Mouse (Mus musculus) ZHBTc4 (cell line): Measurements from ENCODE around the gene Cfap77.
A peak's percentile ranks its signal among the peaks of the same experiment; 100 is the strongest.

ENCODE experiments used
- DNase-seq: peaks from one replicate; pipeline ENCODE4 v3.0.0-alpha.2; 2011; ENCODE audit warnings: low read depth, low spot score

Gene Cfap77

DNA sequence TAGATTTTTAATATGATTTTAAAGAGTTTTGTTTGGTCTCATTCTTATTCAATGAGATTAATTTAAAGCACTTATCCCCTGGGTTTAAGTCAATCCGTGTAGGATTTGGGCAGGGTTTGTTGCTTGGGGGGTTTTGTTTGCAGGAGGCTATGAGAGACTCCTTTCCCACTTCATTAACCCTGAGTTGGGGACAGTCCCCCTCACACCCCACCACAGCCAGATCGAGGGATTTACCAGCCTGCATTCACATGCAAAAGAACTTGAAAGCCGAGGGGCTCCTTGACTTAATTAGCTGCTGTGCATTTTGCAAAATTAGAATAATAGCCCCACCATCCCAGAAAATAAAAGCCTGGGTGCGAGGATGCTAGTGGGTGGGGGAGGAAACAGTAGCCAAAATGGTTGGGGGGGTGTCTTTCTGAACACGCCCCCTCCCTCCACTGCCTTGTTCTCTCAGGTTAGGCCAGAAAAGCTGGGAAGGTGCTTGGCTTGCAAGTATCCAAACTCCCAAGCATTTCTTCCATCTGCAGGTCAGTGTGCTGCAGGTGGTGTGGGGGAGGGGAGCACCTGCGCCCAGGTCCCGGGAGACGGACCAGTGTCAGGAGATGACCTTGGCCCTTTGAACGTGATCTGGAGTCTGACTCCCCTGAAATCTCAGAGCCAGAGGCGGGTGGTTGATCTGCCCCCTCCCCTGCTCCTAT is 147.0 kb downstream of the Cfap77 start:
- DNase-seq: peak; percentile 37

DNA sequence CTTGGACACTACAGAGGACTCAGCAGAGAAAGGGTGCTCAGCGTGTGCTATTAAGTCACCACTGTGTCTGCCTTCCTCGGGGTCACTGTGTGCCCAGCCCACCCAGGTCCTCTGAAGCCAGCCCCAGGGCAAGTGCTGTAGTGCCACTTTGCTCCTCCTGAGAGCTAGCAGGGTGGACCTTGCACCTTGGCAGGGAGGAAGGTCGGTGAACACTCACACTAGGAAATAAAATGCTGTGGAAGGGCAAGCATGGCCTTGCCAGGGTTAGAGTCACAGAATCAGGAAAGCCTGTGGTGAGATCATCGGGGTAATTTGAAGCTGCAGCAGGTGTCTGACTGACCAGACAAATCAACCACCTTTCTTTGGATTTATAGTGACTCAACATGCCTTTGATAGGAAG is 149.3 kb downstream of the Cfap77 start:
- no peak for DNase-seq

DNA sequence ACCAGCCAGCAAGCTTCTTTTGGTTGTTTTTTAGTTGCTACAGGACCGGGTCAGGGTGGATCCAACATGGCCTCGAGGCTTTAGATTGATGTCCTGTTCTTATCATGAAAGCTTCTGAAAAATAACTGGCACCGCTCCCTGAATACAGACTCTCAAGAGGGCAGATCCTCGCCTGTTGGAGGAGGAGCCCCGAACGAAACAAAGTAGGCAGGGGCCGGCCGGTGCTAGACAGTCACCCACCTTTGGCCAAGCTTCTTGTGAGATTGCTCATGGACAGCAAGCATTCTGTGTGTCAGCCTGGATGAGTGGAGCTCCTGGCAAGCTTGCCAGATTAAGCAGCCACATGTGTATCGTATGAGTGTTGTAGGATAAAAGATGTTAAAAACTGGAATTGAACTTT is 150.1 kb downstream of the Cfap77 start:
- no peak for DNase-seq

DNA sequence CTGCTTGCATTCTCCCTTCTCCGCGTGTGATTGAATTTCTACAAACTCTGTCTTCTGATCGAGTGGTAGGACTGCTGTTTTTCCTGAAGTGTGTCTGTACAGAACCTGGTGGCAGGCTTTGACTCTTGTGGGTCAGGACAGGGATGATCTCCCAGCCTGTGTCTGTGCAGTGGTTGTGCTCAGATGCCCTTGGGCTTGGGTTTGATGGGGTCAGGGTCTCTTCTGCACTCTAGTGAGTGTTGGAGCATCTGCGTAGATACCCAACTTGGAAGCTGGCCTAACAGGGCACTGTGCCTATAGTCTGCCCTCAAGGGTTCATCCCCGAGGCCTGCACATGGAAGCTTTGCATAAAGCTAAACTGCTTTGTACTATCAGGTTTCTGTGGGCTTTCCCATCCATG is 151.0 kb downstream of the Cfap77 start:
- DNase-seq: no peak

DNA sequence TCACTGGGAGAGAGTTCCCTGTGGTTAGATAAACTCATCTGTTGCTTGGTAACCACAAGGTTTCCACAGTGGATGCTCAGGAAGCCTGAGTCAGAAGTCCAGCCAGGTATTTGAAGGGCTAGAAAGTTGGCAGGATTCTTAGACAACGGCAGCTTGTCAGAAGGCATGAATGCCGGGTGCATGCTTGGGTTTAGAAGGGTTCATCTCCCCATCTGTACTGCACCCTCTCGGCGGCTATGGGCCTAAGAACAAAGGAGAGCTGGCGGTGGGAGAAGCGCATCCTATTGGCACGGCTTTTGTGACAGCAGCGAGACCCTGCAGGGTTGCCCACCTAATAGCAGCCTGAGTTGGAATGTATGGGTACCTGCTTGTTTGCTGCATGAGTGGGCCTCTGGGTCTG is 152.6 kb downstream of the Cfap77 start:
- DNase-seq: no peak

DNA sequence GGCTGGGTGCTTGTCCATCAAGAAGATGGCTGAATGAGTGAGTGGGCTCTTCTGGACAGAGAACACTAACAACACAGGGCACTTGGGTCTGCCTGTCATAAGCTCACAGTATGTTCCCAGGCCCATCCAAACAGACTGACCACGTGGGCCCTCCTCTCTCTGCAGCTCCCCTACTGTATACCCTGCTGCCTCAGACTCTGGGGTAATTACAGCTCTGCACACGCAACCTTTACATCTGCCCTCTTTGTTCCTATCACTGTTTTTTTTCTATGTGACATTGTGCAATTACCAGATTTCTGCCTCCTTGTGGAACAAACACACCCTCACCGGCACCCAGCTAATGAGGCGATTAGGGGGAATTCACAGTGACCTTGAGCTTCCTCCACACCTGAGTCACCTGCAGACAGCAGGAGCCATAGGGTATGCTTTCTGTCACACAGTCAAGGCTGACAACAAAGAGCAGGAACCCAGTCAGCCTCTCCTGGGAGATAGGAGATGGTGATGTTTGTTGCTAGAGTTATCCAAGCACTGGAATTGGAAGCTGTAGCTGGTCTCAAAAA is 157.4 kb downstream of the Cfap77 start:
- no peak for DNase-seq

DNA sequence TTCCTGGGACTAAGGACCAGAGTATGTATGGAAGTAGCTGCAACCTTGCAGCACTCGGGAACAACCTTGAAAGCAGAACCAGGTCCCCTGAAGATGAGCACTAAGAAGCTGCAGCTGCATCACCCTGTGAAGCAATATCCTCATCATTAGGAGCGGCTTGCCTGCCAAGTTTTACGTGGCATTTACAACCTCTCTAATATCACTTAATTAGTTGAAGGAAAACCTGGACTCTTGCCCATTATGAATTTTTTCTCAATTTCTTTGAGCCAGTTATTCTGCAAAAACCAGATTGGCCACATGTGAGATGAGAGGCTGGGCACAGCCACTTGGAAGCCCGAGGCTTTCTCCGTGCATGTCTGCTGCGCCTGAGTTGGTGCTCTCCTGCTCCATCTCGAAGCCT is 159.0 kb downstream of the Cfap77 start:
- DNase-seq: no peak

DNA sequence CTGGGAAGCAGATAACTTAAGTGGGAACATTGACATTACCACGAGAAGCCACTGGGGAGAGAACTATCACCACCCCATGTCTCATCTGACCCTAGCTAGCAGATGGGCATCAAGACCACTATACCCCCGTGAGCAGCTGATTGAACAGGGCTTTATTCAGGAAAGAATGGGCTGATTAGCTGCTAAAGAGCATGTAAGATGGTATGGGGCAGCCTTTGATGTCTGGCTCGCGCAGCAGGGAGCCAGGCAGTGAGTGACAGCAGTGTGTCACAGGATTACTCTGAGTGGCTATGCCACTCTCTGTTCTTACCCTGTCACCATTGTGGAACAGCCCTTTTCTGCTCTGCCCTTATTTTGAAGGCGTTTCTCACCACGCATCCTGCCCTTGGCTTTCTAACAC is 161.3 kb downstream of the Cfap77 start:
- DNase-seq: no peak

DNA sequence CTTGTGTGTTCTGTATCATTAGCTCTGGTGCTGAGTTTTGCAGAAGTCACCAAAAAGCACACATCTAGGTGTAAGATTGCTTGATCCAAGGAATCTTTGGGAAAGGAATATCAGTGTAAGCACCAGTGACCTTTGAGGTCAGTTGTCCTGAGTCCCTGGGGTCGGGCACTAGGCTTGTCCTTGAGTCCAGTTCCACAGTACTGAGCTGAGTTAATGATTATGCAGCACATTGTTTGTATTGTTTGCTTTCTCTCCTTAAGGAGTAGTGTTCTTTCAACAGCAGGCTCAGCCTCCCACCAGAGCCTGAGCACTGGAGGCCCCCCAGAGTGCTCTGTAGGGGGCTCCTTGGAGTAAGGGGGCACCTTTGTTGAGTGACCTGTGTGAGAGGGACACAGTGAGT is 162.1 kb downstream of the Cfap77 start:
- DNase-seq: no peak

DNA sequence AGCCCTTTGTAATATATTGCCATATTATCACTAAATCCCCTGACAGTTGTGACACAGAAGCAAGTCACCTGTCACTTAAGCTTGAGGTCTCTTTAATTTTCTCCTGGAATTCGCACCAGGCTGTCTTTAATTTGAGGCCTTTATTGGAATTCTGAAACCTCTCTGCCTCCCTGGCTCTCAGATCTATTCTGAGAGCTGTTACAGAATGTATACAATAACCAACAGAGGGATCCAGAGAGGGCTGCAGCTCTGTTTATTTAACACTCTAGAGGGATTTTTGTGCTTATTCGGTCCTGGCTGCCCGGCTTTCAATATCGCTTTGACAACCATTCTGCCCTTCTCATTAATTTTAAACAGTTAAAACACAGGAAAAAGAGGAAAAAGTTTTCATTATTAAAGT is 170.0 kb downstream of the Cfap77 start:
- DNase-seq: no peak

DNA sequence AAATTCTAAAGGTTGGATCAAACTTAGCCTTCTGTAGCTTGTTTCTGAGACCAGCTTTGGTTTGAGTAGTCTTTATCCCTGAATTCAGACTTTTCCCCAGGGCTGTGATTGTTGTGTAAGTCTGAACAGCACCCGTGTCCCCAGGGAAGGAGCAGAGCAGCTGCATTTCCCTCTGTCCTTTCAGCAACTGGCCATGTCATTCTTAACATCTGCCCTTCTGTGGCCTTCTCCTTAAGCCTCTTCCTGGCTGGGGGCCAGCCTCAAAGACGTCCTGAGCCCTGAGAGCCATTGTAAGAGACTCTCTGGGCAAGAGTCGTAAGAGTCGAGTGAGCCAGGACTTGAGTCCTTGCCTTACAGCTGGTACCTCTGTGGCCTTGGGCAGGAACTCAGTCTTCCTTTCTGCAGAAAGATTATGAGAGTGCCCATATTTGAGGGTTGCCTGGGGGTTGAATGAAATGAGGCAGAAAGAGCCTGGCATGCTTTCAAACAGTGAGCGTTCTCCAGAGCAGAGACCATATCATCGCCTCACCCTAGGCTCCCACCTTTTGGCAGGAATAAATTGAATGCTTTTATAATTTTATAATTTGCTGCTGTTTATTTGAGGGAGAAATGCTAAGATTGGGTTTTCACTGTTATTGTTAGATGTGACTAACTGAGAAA is 171.9 kb downstream of the Cfap77 start:
- DNase-seq: no peak

DNA sequence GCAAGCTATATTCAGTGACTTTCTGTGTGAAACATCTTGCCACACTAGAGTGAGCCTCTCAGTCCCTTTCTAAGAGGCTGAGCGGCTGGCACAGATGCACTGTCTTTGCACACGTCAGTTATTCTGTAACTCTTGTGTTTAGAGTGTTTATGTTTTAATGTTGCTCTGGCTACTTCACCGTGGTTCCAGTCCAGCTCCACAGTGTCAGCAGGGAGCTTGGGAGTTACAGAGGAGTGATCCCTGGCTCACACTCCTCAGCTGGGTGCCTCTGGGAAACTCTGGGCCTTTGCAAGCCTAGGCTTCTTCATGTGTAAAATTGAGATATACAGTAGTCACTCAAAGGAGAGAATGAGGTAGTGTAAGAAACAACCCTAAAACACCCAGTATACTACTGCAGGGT is 172.8 kb downstream of the Cfap77 start:
- no peak for DNase-seq

DNA sequence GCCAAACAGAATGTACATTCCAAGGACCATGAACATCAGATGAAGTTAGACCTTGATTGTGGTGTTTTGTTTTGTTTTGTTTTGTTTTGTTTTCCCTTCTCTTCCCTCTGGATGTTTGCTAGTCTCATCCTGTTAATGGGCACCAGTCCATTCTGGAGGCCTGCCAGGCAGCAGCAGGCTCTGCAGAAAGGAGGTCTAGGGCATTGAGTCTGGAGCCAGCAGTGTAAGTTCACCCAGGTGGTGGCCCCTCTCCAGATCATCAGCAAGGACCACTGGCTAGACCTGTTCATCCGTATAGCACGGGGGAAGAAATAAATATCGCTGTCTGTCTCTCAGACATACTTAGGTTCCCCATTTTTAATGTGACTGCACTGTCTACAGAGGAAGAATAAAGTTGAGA is 173.6 kb downstream of the Cfap77 start:
- DNase-seq: no peak
